Mouse (Mus musculus): Measurements from ENCODE around the gene Gsx2. TPM values are rescaled to one million over a fixed set of nuclear protein-coding genes. Genes with fewer than 3 reads are reported as not detected.

The Gsx2 gene
- polyA plus RNA-seq, 1 experiment: not detected

GRCm38 (mm10) chr5:75073684-75074083 is 1.7 kb upstream of the Gsx2 start:
- peaks cover 36% of the 10 kb centered on the region for H3K27me3 ChIP-seq (ENCODE audit: control insufficient read depth, insufficient read depth, low read length, poor library complexity, severe bottlenecking)
- H3K36me3 ChIP-seq (ENCODE audit: control insufficient read depth, insufficient read depth, low read length, poor library complexity, severe bottlenecking): no peaks in the 10 kb centered on the region
- no peak for TF ChIP-seq CTCF (IDR thresholded peaks at IDR 0.05; ENCODE audit: low read depth, low read length)
- no peak for TF ChIP-seq POLR2A (IDR thresholded peaks at IDR 0.05; ENCODE audit: insufficient read depth, low read length)
- no peak for TF ChIP-seq EP300 (IDR thresholded peaks at IDR 0.05; ENCODE audit: insufficient read depth, low read depth, low read length)
- H3K4me1 ChIP-seq (ENCODE audit: control insufficient read depth, insufficient read depth, low read length): no peaks in the 10 kb centered on the region
- H3K9me3 ChIP-seq (replicated peaks; ENCODE audit: control insufficient read depth, insufficient read depth, low read length, poor library complexity, severe bottlenecking): no peaks in the 10 kb centered on the region
- no peak overlapping the region for H3K4me3 ChIP-seq (ENCODE audit: low read depth, low read length)
- H3K27ac ChIP-seq (ENCODE audit: insufficient read depth, low read length): no peak overlapping the region
- H3K9ac ChIP-seq (ENCODE audit: low read depth, poor library complexity, severe bottlenecking): no peak overlapping the region

- no peaks in the 10 kb centered on the region for H3K4me1 ChIP-seq (ENCODE audit: control insufficient read depth, insufficient read depth, low read length)
- H3K27me3 ChIP-seq (ENCODE audit: control insufficient read depth, insufficient read depth, low read length, poor library complexity, severe bottlenecking): peaks cover 36% of the 10 kb centered on the region
- no peak overlapping the region for H3K27ac ChIP-seq (ENCODE audit: insufficient read depth, low read length)
- no peaks in the 10 kb centered on the region for H3K9me3 ChIP-seq (replicated peaks; ENCODE audit: control insufficient read depth, insufficient read depth, low read length, poor library complexity, severe bottlenecking)
- no peak overlapping the region for H3K9ac ChIP-seq (ENCODE audit: low read depth, poor library complexity, severe bottlenecking)
- no peak overlapping the region for H3K4me3 ChIP-seq (ENCODE audit: low read depth, low read length)
- TF ChIP-seq EP300 (IDR thresholded peaks at IDR 0.05; ENCODE audit: insufficient read depth, low read depth, low read length) (no peak), CTCF (IDR thresholded peaks at IDR 0.05; ENCODE audit: low read depth, low read length) (no peak), POLR2A (IDR thresholded peaks at IDR 0.05; ENCODE audit: insufficient read depth, low read length) (no peak)
- no peaks in the 10 kb centered on the region for H3K36me3 ChIP-seq (ENCODE audit: control insufficient read depth, insufficient read depth, low read length, poor library complexity, severe bottlenecking)
These were observed 1.3 kb upstream of the Gsx2 start for GRCm38 (mm10) chr5:75074132-75074531.

- no peak overlapping the region for H3K27ac ChIP-seq (ENCODE audit: insufficient read depth, low read length)
- H3K9ac ChIP-seq (ENCODE audit: low read depth, poor library complexity, severe bottlenecking): no peak overlapping the region
These were observed 641 bp upstream of the Gsx2 start for GRCm38 (mm10) chr5:75074537-75075382.

GRCm38 (mm10) chr5:75076326-75077050 is 1.1 kb downstream of the Gsx2 start:
- Histone ChIP-seq H3K27ac (ENCODE audit: insufficient read depth, low read length) (no peak overlapping the region), H3K9ac (ENCODE audit: low read depth, poor library complexity, severe bottlenecking) (0 out of 2 replicates have a peak overlapping the region, but pooled peaks have one; percentile 23), H3K9me3 (replicated peaks; ENCODE audit: control insufficient read depth, insufficient read depth, low read length, poor library complexity, severe bottlenecking) (no peaks in the 10 kb centered on the region), H3K36me3 (ENCODE audit: control insufficient read depth, insufficient read depth, low read length, poor library complexity, severe bottlenecking) (no peaks in the 10 kb centered on the region), H3K4me3 (ENCODE audit: low read depth, low read length) (peak overlapping the region; percentile 61), H3K27me3 (ENCODE audit: control insufficient read depth, insufficient read depth, low read length, poor library complexity, severe bottlenecking) (peaks cover 36% of the 10 kb centered on the region), H3K4me1 (ENCODE audit: control insufficient read depth, insufficient read depth, low read length) (no peaks in the 10 kb centered on the region)
- TF ChIP-seq EP300 (IDR thresholded peaks at IDR 0.05; ENCODE audit: insufficient read depth, low read depth, low read length) (no peak), POLR2A (IDR thresholded peaks at IDR 0.05; ENCODE audit: insufficient read depth, low read length) (no peak), CTCF (IDR thresholded peaks at IDR 0.05; ENCODE audit: low read depth, low read length) (no peak)

More at GRCm38 (mm10) chr5:75074537-75075382, 641 bp upstream of the Gsx2 start:
- TF ChIP-seq EP300 (IDR thresholded peaks at IDR 0.05; ENCODE audit: insufficient read depth, low read depth, low read length): no peak
- no peak for TF ChIP-seq CTCF (IDR thresholded peaks at IDR 0.05; ENCODE audit: low read depth, low read length)
- TF ChIP-seq POLR2A (IDR thresholded peaks at IDR 0.05; ENCODE audit: insufficient read depth, low read length): no peak
- H3K4me3 ChIP-seq (ENCODE audit: low read depth, low read length): no peak overlapping the region
- H3K4me1 ChIP-seq (ENCODE audit: control insufficient read depth, insufficient read depth, low read length): no peaks in the 10 kb centered on the region
- H3K9me3 ChIP-seq (replicated peaks; ENCODE audit: control insufficient read depth, insufficient read depth, low read length, poor library complexity, severe bottlenecking): no peaks in the 10 kb centered on the region
- H3K27me3 ChIP-seq (ENCODE audit: control insufficient read depth, insufficient read depth, low read length, poor library complexity, severe bottlenecking): peaks cover 36% of the 10 kb centered on the region
- H3K36me3 ChIP-seq (ENCODE audit: control insufficient read depth, insufficient read depth, low read length, poor library complexity, severe bottlenecking): no peaks in the 10 kb centered on the region

DNA sequence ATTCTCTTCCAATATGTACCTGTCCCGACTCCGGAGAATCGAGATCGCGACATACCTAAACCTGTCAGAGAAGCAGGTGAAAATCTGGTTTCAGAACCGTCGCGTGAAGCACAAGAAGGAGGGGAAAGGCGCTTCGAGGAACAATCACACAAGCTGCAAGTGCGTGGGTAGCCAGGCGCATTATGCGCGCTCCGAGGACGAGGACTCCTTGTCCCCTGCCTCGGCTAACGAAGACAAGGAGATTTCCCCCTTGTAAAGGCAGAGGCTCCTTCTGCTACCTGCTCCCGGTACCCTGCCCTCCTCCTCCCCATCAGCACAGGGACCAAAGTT is 1.6 kb downstream of the Gsx2 start:
- Histone ChIP-seq H3K9ac (ENCODE audit: low read depth, poor library complexity, severe bottlenecking) (no peak overlapping the region), H3K27me3 (ENCODE audit: control insufficient read depth, insufficient read depth, low read length, poor library complexity, severe bottlenecking) (peaks cover 36% of the 10 kb centered on the region), H3K4me1 (ENCODE audit: control insufficient read depth, insufficient read depth, low read length) (no peaks in the 10 kb centered on the region), H3K36me3 (ENCODE audit: control insufficient read depth, insufficient read depth, low read length, poor library complexity, severe bottlenecking) (no peaks in the 10 kb centered on the region), H3K27ac (ENCODE audit: insufficient read depth, low read length) (no peak overlapping the region), H3K9me3 (replicated peaks; ENCODE audit: control insufficient read depth, insufficient read depth, low read length, poor library complexity, severe bottlenecking) (no peaks in the 10 kb centered on the region), H3K4me3 (ENCODE audit: low read depth, low read length) (no peak overlapping the region)
- TF ChIP-seq CTCF (IDR thresholded peaks at IDR 0.05; ENCODE audit: low read depth, low read length): no peak
- no peak for TF ChIP-seq POLR2A (IDR thresholded peaks at IDR 0.05; ENCODE audit: insufficient read depth, low read length)
- no peak for TF ChIP-seq EP300 (IDR thresholded peaks at IDR 0.05; ENCODE audit: insufficient read depth, low read depth, low read length)

GRCm38 (mm10) chr5:75079564-75079963 is 4.2 kb downstream of the Gsx2 start:
- no peak overlapping the region for H3K9ac ChIP-seq (ENCODE audit: low read depth, poor library complexity, severe bottlenecking)
- peaks cover 4% of the 10 kb centered on the region for H3K4me1 ChIP-seq (ENCODE audit: control insufficient read depth, insufficient read depth, low read length)
- H3K4me3 ChIP-seq (ENCODE audit: low read depth, low read length): no peak overlapping the region
- H3K27ac ChIP-seq (ENCODE audit: insufficient read depth, low read length): no peak overlapping the region
- TF ChIP-seq EP300 (IDR thresholded peaks at IDR 0.05; ENCODE audit: insufficient read depth, low read depth, low read length) (0 out of 2 replicates have a peak, but pooled peaks have one; percentile 20), CTCF (IDR thresholded peaks at IDR 0.05; ENCODE audit: low read depth, low read length) (no peak), POLR2A (IDR thresholded peaks at IDR 0.05; ENCODE audit: insufficient read depth, low read length) (no peak)
- no peaks in the 10 kb centered on the region for H3K9me3 ChIP-seq (replicated peaks; ENCODE audit: control insufficient read depth, insufficient read depth, low read length, poor library complexity, severe bottlenecking)
- no peaks in the 10 kb centered on the region for H3K36me3 ChIP-seq (ENCODE audit: control insufficient read depth, insufficient read depth, low read length, poor library complexity, severe bottlenecking)
- peaks cover 32% of the 10 kb centered on the region for H3K27me3 ChIP-seq (ENCODE audit: control insufficient read depth, insufficient read depth, low read length, poor library complexity, severe bottlenecking)

Data from ES-Bruce4 (cell line).